Mouse (Mus musculus): ENCODE data around the gene Csta1. TPM values are rescaled to one million over a fixed set of nuclear protein-coding genes. Genes with fewer than 3 reads are reported as not detected.

The Csta1 gene
- total and polyA plus RNA-seq, 3 experiments = not detected

GRCm38 (mm10) chr16:36089065-36089464 lies 42.0 kb downstream of the Csta1 start:
- H3K36me3 ChIP-seq (replicated peaks in 1 of 2; ENCODE audit: control insufficient read depth in 1 of 2, insufficient read depth in 1 of 2, low read length in 1 of 2) = peaks cover 57 to 88% of the 10 kb centered on the region in 2 experiments
- no peaks in the 10 kb centered on the region for H3K27me3 ChIP-seq (replicated peaks)
- no peak for TF ChIP-seq MYC (IDR thresholded peaks at IDR 0.05; ENCODE audit: low read depth, low read length)
- 0 out of 2 replicates have a peak, but pooled peaks have one; percentile 28 for TF ChIP-seq POLR2AphosphoS2 (IDR thresholded peaks at IDR 0.05; ENCODE audit: low read depth, low read length)
- no peaks in the 10 kb centered on the region for H3K9me3 ChIP-seq (replicated peaks; ENCODE audit: low read length)
- dilution Hi-C loops (cut with MboI; ENCODE audit: extremely low pct_ligation_motif_present, extremely low pct_unique_long_range_greater_than_20kb, low sequenced_read_pairs) (no loop called here), in situ Hi-C loops (cut with MboI; ENCODE audit: low pct_ligation_motif_present, low pct_unique_long_range_greater_than_20kb, low sequenced_read_pairs) (no loop called here)
- H3K4me1 ChIP-seq (ENCODE audit: control insufficient read depth in 1 of 2, insufficient read depth in 2 of 2) = no peaks in the 10 kb centered on the region
- H3K9ac ChIP-seq (ENCODE audit: insufficient read depth, low read depth) = no peak overlapping the region
- no peak for DNase-seq (ENCODE audit: extremely low read depth)
- no peak overlapping the region for H3K4me3 ChIP-seq (replicated peaks in 1 of 3; ENCODE audit: low read depth in 2 of 3, low read length in 2 of 3, poor library complexity in 1 of 3)
- H3K4me2 ChIP-seq (ENCODE audit: insufficient read depth, low read depth, poor library complexity, severe bottlenecking) = no peak overlapping the region
- no peaks in the 10 kb centered on the region for H3K79me2 ChIP-seq (replicated peaks; ENCODE audit: control insufficient read depth, extremely low read depth, insufficient read depth, poor library complexity, severe bottlenecking)
- H3K27ac ChIP-seq (ENCODE audit: insufficient read depth, low read depth) = no peak overlapping the region

GRCm38 (mm10) chr16:36087846-36088245 lies 43.2 kb downstream of the Csta1 start:
- DNase-seq (ENCODE audit: extremely low read depth) = no peak
- Histone ChIP-seq H3K4me1 (ENCODE audit: control insufficient read depth in 1 of 2, insufficient read depth in 2 of 2) (no peaks in the 10 kb centered on the region), H3K4me2 (ENCODE audit: insufficient read depth, low read depth, poor library complexity, severe bottlenecking) (no peak overlapping the region), H3K9ac (ENCODE audit: insufficient read depth, low read depth) (no peak overlapping the region), H3K9me3 (replicated peaks; ENCODE audit: low read length) (no peaks in the 10 kb centered on the region), H3K36me3 (replicated peaks in 1 of 2; ENCODE audit: control insufficient read depth in 1 of 2, insufficient read depth in 1 of 2, low read length in 1 of 2) (peaks cover 67 to 93% of the 10 kb centered on the region in 2 experiments), H3K27me3 (replicated peaks) (no peaks in the 10 kb centered on the region), H3K4me3 (replicated peaks in 1 of 3; ENCODE audit: low read depth in 2 of 3, low read length in 2 of 3, poor library complexity in 1 of 3) (no peak overlapping the region), H3K27ac (ENCODE audit: insufficient read depth, low read depth) (no peak overlapping the region), H3K79me2 (replicated peaks; ENCODE audit: control insufficient read depth, extremely low read depth, insufficient read depth, poor library complexity, severe bottlenecking) (no peaks in the 10 kb centered on the region)
- dilution Hi-C loops (cut with MboI; ENCODE audit: extremely low pct_ligation_motif_present, extremely low pct_unique_long_range_greater_than_20kb, low sequenced_read_pairs) = no loop called here
- in situ Hi-C loops (cut with MboI; ENCODE audit: low pct_ligation_motif_present, low pct_unique_long_range_greater_than_20kb, low sequenced_read_pairs) = no loop called here
- TF ChIP-seq ZKSCAN1 (IDR thresholded peaks at IDR 0.05; ENCODE audit: borderline replicate concordance, low read depth, low read length) (no peak), HCFC1 (IDR thresholded peaks at IDR 0.05; ENCODE audit: low read depth, low read length) (no peak), USF1 (IDR thresholded peaks at IDR 0.05; ENCODE audit: low read depth, low read length) (no peak), TCF12 (IDR thresholded peaks at IDR 0.05; ENCODE audit: low read depth, low read length) (no peak), MXI1 (IDR thresholded peaks at IDR 0.05; ENCODE audit: low read depth, low read length) (no peak), PAX5 (IDR thresholded peaks at IDR 0.05; ENCODE audit: low read length) (no peak), USF2 (conservative IDR thresholded peaks at IDR 0.05; ENCODE audit: low read depth, low read length) (no peak), MAZ (IDR thresholded peaks at IDR 0.05; ENCODE audit: low read depth, low read length) (no peak), POLR2A (IDR thresholded peaks at IDR 0.05; ENCODE audit: low read depth, low read length) (no peak), ZNF384 (IDR thresholded peaks at IDR 0.05; ENCODE audit: low read depth, low read length) (no peak), ZC3H11A (IDR thresholded peaks at IDR 0.05; ENCODE audit: low read depth, low read length) (no peak), E2F4 (IDR thresholded peaks at IDR 0.05; ENCODE audit: insufficient replicate concordance, low read depth, low read length) (no peak), NELFE (IDR thresholded peaks at IDR 0.05; ENCODE audit: low read depth, low read length) (no peak), SMC3 (IDR thresholded peaks at IDR 0.05; ENCODE audit: low read depth, low read length) (no peak), CHD2 (IDR thresholded peaks at IDR 0.05; ENCODE audit: low read length) (no peak), BHLHE40 (IDR thresholded peaks at IDR 0.05; ENCODE audit: low read depth, low read length) (no peak)

Measured in CH12.LX (cell line).